Mouse (Mus musculus): ENCODE results near the gene Cavin3. TPM values are rescaled to one million over a fixed set of nuclear protein-coding genes. Genes with fewer than 3 reads are reported as not detected.

The Cavin3 gene
- polyA plus RNA-seq (2012; rRNA removed; ENCODE audit: low replicate concordance), result 92.9 and 226 TPM in 2 replicates

DNA sequence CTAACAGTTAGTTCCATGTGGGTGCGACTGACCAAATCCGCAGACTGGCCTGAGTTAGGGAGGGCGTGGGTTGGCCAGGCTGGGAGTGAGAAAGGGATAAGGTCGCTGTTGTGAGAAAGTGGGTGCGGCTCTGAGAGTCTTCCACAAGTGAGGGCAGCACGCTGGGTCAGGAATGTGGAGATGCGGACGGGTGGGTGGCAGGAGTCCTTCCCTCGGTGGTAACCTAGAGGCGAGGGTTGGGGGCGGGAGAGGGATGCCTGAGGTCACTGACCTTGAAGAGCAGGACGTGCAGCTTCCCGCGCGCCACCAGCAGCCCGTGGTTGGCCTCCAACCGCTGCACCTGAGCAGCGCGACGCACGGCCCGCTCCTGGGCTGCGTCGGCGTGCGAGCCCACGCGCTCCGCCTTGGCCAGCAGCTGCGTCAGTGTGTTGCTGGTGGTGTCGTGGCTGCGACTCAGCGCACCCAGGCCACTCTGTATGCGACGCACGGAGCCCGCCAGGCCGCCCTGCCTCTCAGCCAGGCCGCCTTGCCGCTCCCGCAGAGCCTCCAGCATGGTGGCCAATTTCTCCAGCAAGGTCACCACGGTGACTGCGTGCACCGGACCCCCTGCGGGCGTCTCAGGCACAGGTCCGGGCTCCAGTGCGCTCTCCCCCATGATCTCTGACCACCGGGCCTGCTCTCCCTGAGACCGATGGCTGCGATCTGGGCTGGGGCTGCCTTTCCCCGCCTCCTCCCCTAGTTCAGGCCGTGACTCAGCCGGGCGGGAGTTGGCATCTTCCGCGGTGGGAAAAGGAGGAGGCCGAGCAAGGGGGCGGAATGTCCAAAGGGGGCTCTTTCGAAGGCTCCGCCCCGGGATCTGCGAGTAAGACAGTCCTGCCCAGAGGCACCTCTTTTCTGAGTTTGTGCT lies at the start of gene Cavin3:
Gene Cavin3 (minus strand): TSS at position 796 of the 907 bp plus-strand sequence.

Other genes starting within 250 kb of the Cavin3 start
- gene Olfr688, start 194.2 kb downstream of the Cavin3 start, polyA plus RNA-seq (2012; rRNA removed; ENCODE audit: low replicate concordance), result not detected in 2 replicates
- not detected in 2 replicates for gene Olfr689, start 171.1 kb downstream of the Cavin3 start, polyA plus RNA-seq (2012; rRNA removed; ENCODE audit: low replicate concordance)
- gene Olfr690, start 148.2 kb downstream of the Cavin3 start, polyA plus RNA-seq (2012; rRNA removed; ENCODE audit: low replicate concordance), result not detected in 2 replicates
- not detected in 2 replicates for gene Olfr691, start 140.0 kb downstream of the Cavin3 start, polyA plus RNA-seq (2012; rRNA removed; ENCODE audit: low replicate concordance)
- not detected in 2 replicates for gene Olfr692, start 114.1 kb downstream of the Cavin3 start, polyA plus RNA-seq (2012; rRNA removed; ENCODE audit: low replicate concordance)
- gene Gm5901, start 107.3 kb downstream of the Cavin3 start, polyA plus RNA-seq (2012; rRNA removed; ENCODE audit: low replicate concordance), result not detected in 2 replicates
- 59.1 and 65.1 TPM in 2 replicates for gene Fam160a2, start 82.2 kb downstream of the Cavin3 start, polyA plus RNA-seq (2012; rRNA removed; ENCODE audit: low replicate concordance)
- 0.27 and 0.30 TPM in 2 replicates for gene Cnga4, start 77.7 kb downstream of the Cavin3 start, polyA plus RNA-seq (2012; rRNA removed; ENCODE audit: low replicate concordance)
- gene Cckbr, start 56.6 kb downstream of the Cavin3 start, polyA plus RNA-seq (2012; rRNA removed; ENCODE audit: low replicate concordance), result not detected in 2 replicates
- 69.1 and 110 TPM in 2 replicates for gene Smpd1, start 72.1 kb upstream of the Cavin3 start, polyA plus RNA-seq (2012; rRNA removed; ENCODE audit: low replicate concordance)
- 23.3 and 35.9 TPM in 2 replicates for gene Apbb1, start 99.4 kb upstream of the Cavin3 start, polyA plus RNA-seq (2012; rRNA removed; ENCODE audit: low replicate concordance)
- gene Hpx, start 117.8 kb upstream of the Cavin3 start, polyA plus RNA-seq (2012; rRNA removed; ENCODE audit: low replicate concordance), result 1.1 and 13.0 TPM in 2 replicates
- 47.8 and 65.0 TPM in 2 replicates for gene Trim3, start 151.3 kb upstream of the Cavin3 start, polyA plus RNA-seq (2012; rRNA removed; ENCODE audit: low replicate concordance)
- gene Timm10b, start 157.8 kb upstream of the Cavin3 start, polyA plus RNA-seq (2012; rRNA removed; ENCODE audit: low replicate concordance), result 143 and 164 TPM in 2 replicates
- gene Arfip2, start 158.1 kb upstream of the Cavin3 start, polyA plus RNA-seq (2012; rRNA removed; ENCODE audit: low replicate concordance), result 58.6 and 60.8 TPM in 2 replicates
- 262 and 505 TPM in 2 replicates for gene Gm45799, start 158.3 kb upstream of the Cavin3 start, polyA plus RNA-seq (2012; rRNA removed; ENCODE audit: low replicate concordance)
- 2.3 and 5.4 TPM in 2 replicates for gene Dnhd1, start 168.5 kb upstream of the Cavin3 start, polyA plus RNA-seq (2012; rRNA removed; ENCODE audit: low replicate concordance)

Data from mammary gland, adult 2 months (tissue).